Mouse (Mus musculus): ENCODE results near the gene Cacna1i.

GRCm38 (mm10) chr15:80317841-80318530 lies 30.9 kb downstream of the Cacna1i start:
- no peak for TF ChIP-seq POLR2A (IDR thresholded peaks at IDR 0.05; ENCODE audit: extremely low read depth, insufficient read depth, low read length)
- TF ChIP-seq CTCF (IDR thresholded peaks at IDR 0.05; ENCODE audit: extremely low read depth, insufficient read depth, low read length), result no peak
